Mouse (Mus musculus) testis, postnatal 14 days (tissue): Measurements from ENCODE around the gene Dpf1.

Source experiments
- DNase-seq: peaks from one replicate; pipeline ENCODE4 v3.0.0; 2021; ENCODE audit warnings: low spot score

The Dpf1 gene

GRCm38 (mm10) chr7:29340838-29341237 lies 37.1 kb downstream of the Dpf1 start:
- DNase-seq, result peak; percentile 74

- no peak for DNase-seq
These were observed 38.0 kb downstream of the Dpf1 start for GRCm38 (mm10) chr7:29341722-29342121.

- no peak for DNase-seq
These were observed 38.8 kb downstream of the Dpf1 start for GRCm38 (mm10) chr7:29342489-29343092.

DNA sequence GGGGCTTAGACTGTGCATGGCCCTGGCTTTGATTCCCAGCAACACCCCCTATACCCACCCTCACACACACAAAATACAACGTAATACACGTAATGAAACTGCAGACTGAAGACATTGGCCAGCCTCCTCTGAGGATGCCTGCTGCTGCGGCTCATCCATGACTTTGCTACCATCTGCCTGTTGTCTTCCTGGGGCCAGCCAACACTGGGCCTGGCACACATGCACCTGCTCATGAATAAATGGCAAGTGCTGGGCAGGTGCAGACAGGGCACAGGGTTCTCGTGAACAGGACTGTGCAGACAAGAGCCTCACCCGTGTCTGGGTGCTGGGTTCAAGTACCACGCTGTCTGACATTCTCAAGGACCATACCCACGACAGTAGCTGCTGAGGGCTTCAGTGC lies 40.0 kb downstream of the Dpf1 start:
- DNase-seq, result no peak

GRCm38 (mm10) chr7:29345534-29345933 lies 41.8 kb downstream of the Dpf1 start:
- no peak for DNase-seq

- no peak for DNase-seq
These were observed 42.5 kb downstream of the Dpf1 start for GRCm38 (mm10) chr7:29346212-29346611.

GRCm38 (mm10) chr7:29350489-29350888 lies 46.7 kb downstream of the Dpf1 start:
- no peak for DNase-seq

DNA sequence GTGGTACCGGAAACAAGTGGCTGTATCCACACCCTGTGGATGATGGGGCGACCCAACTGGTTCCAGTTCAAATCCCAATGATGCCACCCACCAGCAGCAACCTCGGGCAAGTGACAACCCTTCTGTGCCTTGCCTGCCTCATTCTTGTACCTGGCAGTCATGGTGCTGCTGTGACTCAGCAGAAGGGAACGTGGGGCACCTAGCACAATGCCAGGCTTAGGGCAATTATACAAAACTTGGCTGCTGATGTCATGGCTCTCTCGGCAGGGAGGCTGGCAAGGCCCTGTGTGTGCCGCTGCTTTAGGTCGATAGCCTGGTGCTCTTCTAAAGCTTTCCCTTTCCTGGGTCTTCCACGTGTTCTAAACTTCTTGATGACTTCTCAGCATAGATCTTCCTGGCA lies 48.5 kb downstream of the Dpf1 start:
- no peak for DNase-seq

- peak; percentile 79 for DNase-seq
These were observed 50.4 kb downstream of the Dpf1 start for GRCm38 (mm10) chr7:29354161-29354560.

DNA sequence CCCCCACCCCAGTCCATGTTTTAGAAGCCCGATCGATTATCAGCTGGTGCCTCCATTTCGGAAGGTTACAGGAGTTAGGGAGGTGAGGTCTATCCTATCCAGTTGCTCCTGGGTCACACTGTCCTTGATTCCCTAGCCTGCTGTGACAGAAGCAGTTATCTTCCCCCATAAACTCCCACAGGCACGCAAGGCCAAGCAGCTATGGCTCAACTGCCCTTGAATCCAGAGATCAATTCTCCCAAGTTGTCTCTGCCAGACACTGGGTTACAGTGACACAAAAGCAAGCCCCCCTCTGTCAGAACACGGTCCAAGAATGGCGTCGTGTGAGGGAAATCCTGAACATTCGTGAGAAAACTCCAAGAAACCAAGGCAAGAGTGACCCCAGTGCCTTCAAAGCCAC lies 51.7 kb downstream of the Dpf1 start:
- DNase-seq, result peak; percentile 68

DNA sequence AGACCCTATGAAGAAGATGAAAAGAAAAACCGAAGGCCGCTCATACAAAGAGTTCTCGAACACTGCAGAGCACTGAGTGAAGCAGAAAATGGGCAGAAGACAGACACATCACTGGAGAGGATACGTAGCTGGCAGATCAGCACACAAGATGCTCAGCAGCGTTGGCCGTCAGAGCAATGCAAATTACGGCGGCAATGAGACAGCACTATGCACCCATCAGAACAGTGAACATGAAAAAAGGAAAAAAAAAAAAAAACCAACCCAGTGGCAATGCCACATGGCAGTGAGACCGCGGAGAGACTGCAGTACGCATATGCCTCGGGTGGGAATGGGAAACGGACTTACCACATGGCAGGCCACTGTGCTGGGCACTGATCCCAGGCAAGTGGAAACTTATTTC lies 57.7 kb downstream of the Dpf1 start:
- no peak for DNase-seq

DNA sequence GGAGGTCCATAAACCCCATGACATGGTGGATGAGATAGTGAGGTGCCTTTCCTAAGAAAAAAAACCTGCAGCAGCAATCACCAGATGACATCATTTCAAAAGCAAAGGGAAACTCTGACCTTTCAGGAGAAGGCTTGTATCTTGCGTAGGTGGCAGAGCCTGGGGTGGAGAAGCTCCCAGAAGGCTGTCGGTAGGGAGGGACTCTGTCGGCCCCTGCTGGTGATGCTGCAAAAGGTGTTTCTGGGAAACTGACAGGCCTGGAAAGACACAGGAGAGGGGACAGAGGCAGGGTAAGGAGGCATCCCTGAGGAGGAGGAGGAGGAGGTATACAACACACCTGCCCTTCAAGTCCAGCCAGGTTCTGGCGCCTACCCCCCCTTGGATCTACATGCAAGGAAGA lies 60.3 kb downstream of the Dpf1 start:
- peak; percentile 31 for DNase-seq

DNA sequence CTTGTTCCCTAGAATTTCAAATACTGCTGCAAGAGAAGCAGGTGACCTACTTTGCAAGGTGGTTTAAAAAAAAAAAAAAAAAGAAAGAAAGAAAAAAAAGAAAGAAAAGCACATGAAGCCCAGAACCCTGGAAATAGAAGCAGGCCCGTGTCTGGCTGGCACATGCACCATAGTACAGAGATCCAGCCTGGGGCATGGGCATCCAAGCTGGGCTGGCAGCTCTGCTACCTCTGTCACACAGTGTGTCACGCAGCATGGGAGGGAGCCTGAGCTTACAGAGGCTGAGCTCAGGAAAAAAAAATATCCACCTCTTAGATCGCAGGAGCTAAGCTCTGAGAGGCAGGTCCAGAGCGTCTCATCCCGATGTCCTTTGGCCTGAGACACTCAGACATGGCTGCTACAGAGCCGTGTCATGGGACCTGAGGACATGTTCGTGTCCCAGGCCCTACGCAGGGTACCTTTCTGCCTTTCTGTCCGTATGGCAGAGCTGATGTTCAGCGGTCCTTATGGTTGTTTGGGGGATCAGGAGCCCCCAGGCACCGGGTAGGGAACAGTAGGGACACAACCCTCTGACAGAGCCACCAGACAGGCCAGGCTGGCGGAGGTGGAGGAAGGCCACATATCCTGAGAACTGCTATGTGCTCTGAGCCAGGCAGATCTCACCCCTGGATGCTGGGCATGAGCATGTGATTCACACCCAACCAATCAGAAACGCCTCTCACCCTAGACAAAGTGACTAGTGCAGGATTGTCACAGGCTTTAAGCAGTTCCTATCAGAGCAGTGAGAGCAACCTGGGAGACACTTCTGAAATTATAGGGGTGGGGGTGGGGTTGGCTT lies 63.6 kb downstream of the Dpf1 start:
- no peak for DNase-seq
